Mouse (Mus musculus) bone marrow macrophage, adult 2 months (primary cell): ENCODE data around the gene Zfand2a. TPM values are rescaled to one million over a fixed set of nuclear protein-coding genes. Genes with fewer than 3 reads are reported as not detected.

Experiments used
- H3K27ac ChIP-seq: 2 replicates; pipeline ENCODE4 v1.5.1; 2012; ENCODE audit warnings: low read depth, low read length; ENCODE audit not compliant: insufficient read depth
- H3K4me1 ChIP-seq: 2 replicates; pipeline ENCODE4 v1.6.1; 2012; ENCODE audit warnings: low read length; ENCODE audit not compliant: control insufficient read depth, insufficient read depth
- H3K4me3 ChIP-seq: 2 replicates; pipeline ENCODE4 v1.5.1; 2012; ENCODE audit warnings: mild to moderate bottlenecking, low read length, moderate library complexity; ENCODE audit not compliant: insufficient read depth
- CTCF ChIP-seq: IDR thresholded peaks from 2 replicates; pipeline ENCODE4 v1.5.1; 2012; ENCODE audit warnings: low read depth, mild to moderate bottlenecking, low read length, moderate library complexity
- POLR2A ChIP-seq: IDR thresholded peaks from 2 replicates; pipeline ENCODE4 v1.6.1; 2012; ENCODE audit warnings: mild to moderate bottlenecking, low read depth, low read length, borderline replicate concordance
- polyA plus RNA-seq: library from polyadenylated mRNA; stranded (reverse); fragments of >200 nt; gene quantifications from 2 replicates; pipeline ENCODE4 v1.2.4, GENCODE M21; 2012; ENCODE audit not compliant: missing spikeins, insufficient read depth, insufficient read length

The Zfand2a gene
- polyA plus RNA-seq, 1 experiment: 38.1 TPM

GRCm38 (mm10) chr5:139434940-139435339, 49.4 kb downstream of the Zfand2a start:
- H3K4me1 ChIP-seq: peaks cover 43% of the 10 kb centered on the region
- H3K4me3 ChIP-seq: no peak overlapping the region
- H3K27ac ChIP-seq: no peak overlapping the region
- TF ChIP-seq CTCF: no peak

- H3K4me1 ChIP-seq: peaks cover 35% of the 10 kb centered on the region
- TF ChIP-seq POLR2A: no peak
- TF ChIP-seq CTCF: no peak
- H3K27ac ChIP-seq: no peak overlapping the region
- no peak overlapping the region for H3K4me3 ChIP-seq
These were observed 50.3 kb downstream of the Zfand2a start for GRCm38 (mm10) chr5:139433842-139434568.

- TF ChIP-seq POLR2A (no peak), CTCF (no peak)
- Histone ChIP-seq H3K27ac (no peak overlapping the region), H3K4me1 (peaks cover 24% of the 10 kb centered on the region), H3K4me3 (no peak overlapping the region)
These were observed 51.4 kb downstream of the Zfand2a start for GRCm38 (mm10) chr5:139432747-139433508.

GRCm38 (mm10) chr5:139432333-139432732, 52.0 kb downstream of the Zfand2a start:
- peaks cover 20% of the 10 kb centered on the region for H3K4me1 ChIP-seq
- no peak overlapping the region for H3K4me3 ChIP-seq
- TF ChIP-seq POLR2A (no peak), CTCF (no peak)
- H3K27ac ChIP-seq: no peak overlapping the region

- no peak overlapping the region for H3K4me3 ChIP-seq
- peaks cover 17% of the 10 kb centered on the region for H3K4me1 ChIP-seq
- no peak overlapping the region for H3K27ac ChIP-seq
- TF ChIP-seq POLR2A (no peak), CTCF (no peak)
These were observed 54.5 kb downstream of the Zfand2a start for GRCm38 (mm10) chr5:139429818-139430341.

- Histone ChIP-seq H3K4me3 (no peak overlapping the region), H3K27ac (no peak overlapping the region), H3K4me1 (no peaks in the 10 kb centered on the region; the same call in 1 of the 2 replicates)
- TF ChIP-seq POLR2A (no peak), CTCF (no peak)
These were observed 56.4 kb downstream of the Zfand2a start for GRCm38 (mm10) chr5:139427989-139428388.

- H3K4me1 ChIP-seq: no peaks in the 10 kb centered on the region
- TF ChIP-seq CTCF (no peak), POLR2A (no peak)
- H3K27ac ChIP-seq: no peak overlapping the region
- H3K4me3 ChIP-seq: no peak overlapping the region
These were observed 57.3 kb downstream of the Zfand2a start for GRCm38 (mm10) chr5:139427001-139427400.

GRCm38 (mm10) chr5:139425198-139425597, 59.2 kb downstream of the Zfand2a start:
- no peak for TF ChIP-seq CTCF
- TF ChIP-seq POLR2A: no peak
- Histone ChIP-seq H3K4me3 (no peak overlapping the region), H3K27ac (no peak overlapping the region), H3K4me1 (no peaks in the 10 kb centered on the region)

- H3K4me1 ChIP-seq: no peaks in the 10 kb centered on the region
- no peak within 1 kb of the TSS for H3K4me3 ChIP-seq
- TF ChIP-seq CTCF (no peak), POLR2A (no peak)
- no peak within 1 kb of the TSS for H3K27ac ChIP-seq
These were observed 61.1 kb downstream of the Zfand2a start, which contains the start of gene Gper1 for GRCm38 (mm10) chr5:139423026-139423865. Gper1 (plus strand) TSS chr5:139423151.

Other genes starting within 250 kb of the Zfand2a start
- 26.8 and 29.2 TPM in 2 replicates for gene Get4, start 232.2 kb downstream of the Zfand2a start, polyA plus RNA-seq
- 73.2 and 77.1 TPM in 2 replicates for gene Adap1, start 158.9 kb downstream of the Zfand2a start, polyA plus RNA-seq
- 31.4 and 36.1 TPM in 2 replicates for gene Cox19, start 133.1 kb downstream of the Zfand2a start, polyA plus RNA-seq
- not detected in 2 replicates for gene Cyp2w1, start 131.9 kb downstream of the Zfand2a start, polyA plus RNA-seq
- gene Gpr146, start 106.9 kb downstream of the Zfand2a start, polyA plus RNA-seq: 34.5 and 34.7 TPM in 2 replicates
- gene C130050O18Rik, start 79.3 kb downstream of the Zfand2a start, polyA plus RNA-seq: 13.2 and 14.4 TPM in 2 replicates
- gene Gper1, start 61.4 kb downstream of the Zfand2a start, polyA plus RNA-seq: not detected in 2 replicates
- 16.4 TPM in 2 replicates for gene 3110082I17Rik, start 24.0 kb downstream of the Zfand2a start, polyA plus RNA-seq
- not detected in 2 replicates for gene Uncx, start 58.9 kb upstream of the Zfand2a start, polyA plus RNA-seq